Mouse (Mus musculus): Measurements from ENCODE around the gene Vapb. TPM values are rescaled to one million over a fixed set of nuclear protein-coding genes. Genes with fewer than 3 reads are reported as not detected.

The Vapb gene
- total RNA-seq, 2 experiments from 2014 or later, result 117 to 122 TPM

DNA sequence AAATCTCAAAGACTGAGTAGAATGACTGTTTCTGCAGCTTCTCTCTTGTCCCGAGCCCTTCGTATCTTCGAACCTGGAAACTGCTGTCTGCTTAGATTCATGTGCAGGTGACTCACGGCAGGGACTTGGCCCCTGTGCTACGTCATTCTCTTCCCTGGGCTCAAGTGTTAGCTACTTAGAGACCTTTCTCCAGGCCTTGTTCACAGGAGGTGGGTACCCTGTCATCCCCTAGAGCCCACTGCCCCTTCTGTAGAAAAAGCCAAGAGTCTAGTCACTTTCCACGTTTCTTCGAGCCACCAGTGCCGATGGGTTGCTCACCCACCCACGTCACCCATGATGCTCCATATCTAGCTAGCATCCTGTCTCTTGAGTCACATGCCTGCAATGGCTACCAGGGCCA is 89.9 kb downstream of the Vapb start:
- DNase-seq (ENCODE audit: low spot score in 2 of 2), result no peak

DNA sequence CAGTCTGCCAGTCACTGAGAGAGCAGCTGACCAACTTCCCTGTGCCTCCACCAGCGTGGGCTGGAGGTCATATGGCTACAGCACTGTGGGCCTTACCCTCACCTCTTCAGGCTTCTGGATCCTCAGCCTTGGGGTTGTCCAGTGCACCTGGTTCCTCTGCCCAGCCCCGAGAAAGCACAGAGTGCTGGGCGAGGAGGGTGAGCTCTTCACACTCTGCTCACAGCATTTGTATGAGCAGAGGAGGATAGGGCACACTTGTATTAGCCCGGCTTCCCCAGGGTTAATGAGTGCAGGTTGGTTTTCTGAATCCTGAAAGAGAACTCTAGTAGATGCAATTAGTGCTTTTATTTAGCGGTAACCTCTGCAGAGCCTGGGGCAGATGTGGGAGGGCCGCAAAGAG is 90.8 kb downstream of the Vapb start:
- no peak for DNase-seq (ENCODE audit: low spot score in 2 of 2)

DNA sequence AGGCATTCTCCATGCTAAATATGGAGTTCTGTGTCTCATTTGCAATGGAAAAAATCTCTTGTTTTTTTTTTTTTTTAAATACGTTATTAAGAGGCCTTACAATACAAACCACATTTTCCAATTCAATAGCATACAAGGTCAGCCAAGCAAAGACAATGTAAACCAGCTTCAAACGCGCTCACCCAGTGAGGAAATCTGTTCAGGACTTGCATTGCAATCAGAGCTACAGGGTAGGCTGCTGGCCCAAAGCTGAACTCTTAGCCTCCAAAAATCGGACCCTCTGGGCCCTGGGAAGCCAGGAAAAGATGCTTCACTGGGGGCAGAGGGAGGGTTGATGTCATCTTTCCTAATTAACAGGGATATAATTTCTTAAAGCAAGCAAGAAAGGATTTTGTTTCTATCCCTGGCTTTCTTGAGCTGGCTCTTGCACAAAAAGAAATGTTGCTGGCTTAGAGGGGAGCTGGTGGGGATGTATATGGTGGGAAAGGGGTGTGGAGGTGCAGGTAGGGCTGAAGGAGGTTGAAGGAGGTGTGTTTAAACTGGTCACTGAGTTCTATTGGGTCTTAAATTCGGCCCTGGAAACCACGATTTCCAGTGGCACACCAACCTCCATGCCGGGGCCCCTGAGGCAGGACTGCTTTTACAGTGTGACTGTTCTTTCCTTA is 95.6 kb downstream of the Vapb start:
- no peak for DNase-seq (ENCODE audit: low spot score in 2 of 2)

Small RNAs within 50 kb of the gene (microRNA-seq; reads per million reads assigned to microRNA genes)
- gene Mir6340, result not detected

Other genes with a start within 250 kb of the Vapb start
- gene 1700021F07Rik, start 214.9 kb upstream of the Vapb start, total RNA-seq (2021), result not detected
- gene Ankrd60, start 159.1 kb upstream of the Vapb start, total RNA-seq (2021), result not detected
- 10 to 100 TPM; 32.8 to 37.0 TPM for gene Rab22a, start 77.8 kb upstream of the Vapb start, total RNA-seq (2021)
- not detected for gene 1700010B08Rik, start 18.1 kb upstream of the Vapb start, total RNA-seq (2021)

Data from gastrocnemius, postnatal 4 days (tissue).